Mouse (Mus musculus): ENCODE results near the gene Epha1.

DNA sequence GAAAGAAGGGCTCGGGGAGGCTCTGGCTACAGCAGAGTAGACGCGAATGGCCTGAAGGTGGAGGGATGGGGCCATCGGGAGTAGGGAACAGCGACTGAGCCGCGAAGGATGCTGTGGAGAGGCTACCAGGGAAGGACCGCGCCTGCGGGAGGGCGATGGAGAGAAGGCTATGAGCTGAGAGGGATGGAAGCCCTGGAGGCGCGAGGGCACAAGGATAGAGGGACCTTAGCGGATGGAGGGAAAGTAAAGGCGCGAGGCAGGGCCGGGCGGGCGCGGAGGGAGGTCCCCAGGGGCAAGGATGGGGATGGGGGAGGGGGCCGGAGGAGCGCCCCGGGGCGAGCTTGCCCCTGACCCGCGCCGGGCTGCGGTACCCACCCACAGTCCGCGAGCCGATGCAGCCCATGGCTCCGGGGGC is 49.0 kb downstream of the Epha1 start:
- TF ChIP-seq POLR2A (IDR thresholded peaks at IDR 0.05; ENCODE audit: low read depth, low read length) (0 out of 2 replicates have a peak, but pooled peaks have one; percentile 10), CTCF (IDR thresholded peaks at IDR 0.05; ENCODE audit: borderline replicate concordance, insufficient read depth, low read length) (no peak)
